Mouse (Mus musculus) spleen, adult 12 weeks (tissue): ENCODE results near the gene Snx27.

Source experiments
- DNase-seq: peaks from one replicate; pipeline ENCODE4 v3.0.0; 2022; ENCODE audit warnings: low spot score

Snx27 gene

DNA sequence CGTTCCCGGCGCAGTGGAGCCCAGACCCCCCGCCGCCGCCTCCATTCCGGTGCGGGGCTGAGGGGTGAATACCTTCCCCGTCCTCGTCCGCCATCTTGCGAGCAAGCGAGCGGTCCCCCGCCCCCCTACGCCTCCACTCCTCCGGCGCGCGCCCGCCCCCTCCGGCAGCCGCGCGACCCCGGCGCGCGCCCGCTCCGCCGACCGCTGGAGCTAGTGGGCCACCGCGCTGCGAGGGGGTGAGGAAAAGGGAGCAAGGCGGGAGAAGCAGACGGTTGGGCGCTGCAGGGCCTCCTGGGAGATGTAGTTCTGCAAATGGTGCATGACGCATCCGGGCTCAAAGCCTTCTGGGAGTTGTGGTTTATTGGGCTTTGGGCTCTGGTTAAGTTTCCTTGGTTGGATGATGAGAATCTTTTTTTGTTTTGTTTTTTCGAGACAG, at the start of gene Snx27:
TSS of gene Snx27 (minus strand) at position 261 of the 436 bp plus-strand sequence.
- DNase-seq, result peak; percentile 67

DNA sequence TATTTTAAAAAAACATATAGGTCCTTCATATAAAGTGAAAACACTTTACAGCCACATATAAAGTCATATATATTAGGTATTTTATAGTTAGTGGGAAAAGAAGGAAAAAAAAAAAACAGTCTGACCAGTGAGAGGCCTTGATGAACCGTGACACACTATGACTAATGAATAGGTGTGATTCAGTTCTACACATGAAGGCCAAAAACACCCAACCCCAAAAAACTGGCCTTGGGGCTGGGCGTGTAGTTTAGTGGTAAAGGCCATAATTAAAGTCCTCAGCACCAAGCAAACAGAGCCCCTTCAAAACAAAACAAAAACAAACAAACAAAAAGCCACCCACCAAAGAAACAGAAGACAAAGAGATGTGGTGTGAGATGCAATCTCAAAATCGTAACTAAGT, 47.4 kb upstream of the Snx27 start:
- no peak for DNase-seq

DNA sequence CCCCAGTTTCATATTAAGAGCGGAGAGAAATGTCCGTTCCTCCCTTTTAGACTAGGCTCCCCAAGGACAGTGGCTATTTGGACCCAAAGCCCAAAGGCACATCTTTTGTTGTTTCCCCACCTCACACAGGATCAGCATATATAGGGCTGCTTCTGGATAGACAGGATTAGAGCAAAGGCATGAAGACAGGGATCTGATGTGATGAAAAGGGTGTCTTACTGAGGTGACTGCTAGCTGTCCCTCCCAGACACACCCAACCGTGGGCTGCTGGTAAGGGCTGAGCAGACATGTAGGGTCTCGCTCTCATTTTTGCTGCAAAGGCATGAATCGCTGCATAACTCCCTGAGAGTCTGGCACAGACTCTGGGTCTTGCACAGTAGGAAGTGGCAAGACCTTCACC, 46.2 kb upstream of the Snx27 start:
- DNase-seq, result no peak

DNA sequence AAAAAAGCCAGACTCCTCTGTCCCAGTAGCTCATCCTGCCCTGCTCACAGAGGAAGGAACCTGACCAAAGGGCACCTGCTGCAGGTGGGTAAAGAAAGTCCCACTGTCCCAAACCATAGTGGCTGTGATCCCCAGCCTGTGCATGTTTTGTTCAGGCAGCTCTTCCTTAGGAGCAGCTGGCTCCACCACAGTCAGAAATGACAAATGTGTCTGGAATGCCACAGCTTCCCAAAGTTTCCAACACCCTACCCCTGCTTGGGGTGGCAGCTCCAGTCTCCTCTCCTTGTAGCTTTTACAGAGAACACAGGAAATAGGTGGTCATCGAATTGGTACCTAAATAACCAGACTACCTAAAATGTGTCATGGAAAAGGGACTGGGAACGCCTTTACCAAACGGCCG, 41.8 kb upstream of the Snx27 start:
- DNase-seq, result no peak

DNA sequence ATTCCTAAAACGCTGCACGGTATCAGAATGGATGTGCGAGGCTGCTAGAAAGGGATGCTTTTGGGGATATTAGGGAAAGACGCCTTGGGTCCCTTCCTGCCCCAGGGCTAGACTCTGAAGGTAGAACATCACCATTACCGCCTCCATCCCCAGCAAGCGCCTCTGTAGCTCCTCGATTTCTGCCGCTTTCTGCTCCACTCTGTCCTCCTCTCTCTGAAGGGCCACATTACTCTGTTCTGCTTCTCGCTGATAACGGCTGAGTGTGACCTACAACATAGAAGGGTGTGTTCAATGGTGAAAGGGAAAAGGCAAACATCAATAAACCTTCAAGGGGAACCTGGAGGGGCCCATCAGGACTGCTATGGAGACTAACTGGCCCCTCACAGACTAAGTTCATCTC, 40.0 kb upstream of the Snx27 start:
- DNase-seq, result no peak

DNA sequence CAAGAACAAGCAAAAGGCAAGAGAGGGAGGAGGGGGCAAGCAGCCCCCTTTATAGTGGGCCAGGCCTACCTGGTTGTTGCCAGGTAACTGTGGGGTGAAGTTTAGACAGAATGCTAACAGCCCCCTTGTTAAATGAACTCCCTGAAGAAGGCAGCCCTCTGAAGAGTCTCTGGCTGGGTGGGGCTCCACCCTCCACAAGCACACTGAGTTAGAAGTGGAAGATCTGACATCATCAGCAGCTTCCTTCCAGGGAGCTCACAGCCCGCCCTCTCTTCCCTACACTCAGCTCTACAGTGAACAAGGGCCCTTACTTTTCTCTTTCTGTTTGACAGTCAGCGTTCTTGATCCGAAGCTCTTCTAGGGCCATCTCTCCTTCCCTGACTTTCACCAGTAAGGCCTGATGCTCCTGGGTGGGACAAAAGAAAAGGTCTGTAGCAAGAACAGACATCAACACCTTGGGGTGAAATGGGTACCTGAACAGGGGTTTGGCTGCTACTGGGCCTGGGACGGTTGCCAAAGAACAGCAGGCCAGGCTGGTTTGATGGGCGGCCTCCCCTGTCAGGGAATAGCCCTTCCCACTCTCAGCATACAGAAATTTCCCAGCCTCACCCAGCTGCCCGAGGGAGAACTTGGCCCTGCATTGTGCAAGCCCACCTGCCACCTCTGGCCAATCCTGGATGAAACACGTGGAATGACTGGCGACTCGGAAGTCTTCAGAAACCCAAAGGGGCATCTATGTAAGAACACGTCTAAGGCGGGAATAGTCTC, 39.4 kb upstream of the Snx27 start:
- DNase-seq, result no peak

DNA sequence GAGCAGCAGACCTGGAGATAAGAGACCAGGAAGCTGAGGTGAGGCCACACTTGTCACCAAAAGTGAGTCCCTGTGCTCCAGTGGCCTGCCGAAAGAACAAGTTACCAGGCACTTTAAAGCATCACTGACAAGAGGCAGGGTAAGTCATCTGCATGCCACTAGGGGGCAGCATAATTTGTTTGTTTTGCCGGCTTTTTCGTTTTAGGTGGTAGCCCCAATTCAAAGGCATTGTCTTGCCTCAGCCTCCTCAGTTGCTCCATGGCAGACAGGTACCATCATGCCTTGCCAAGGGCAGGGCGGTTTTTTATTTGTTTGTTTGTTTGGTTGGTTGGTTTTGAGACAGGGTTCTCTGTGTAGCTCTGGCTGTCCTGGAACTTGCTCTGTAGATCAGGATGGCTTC, 34.2 kb upstream of the Snx27 start:
- peak; percentile 41 for DNase-seq

DNA sequence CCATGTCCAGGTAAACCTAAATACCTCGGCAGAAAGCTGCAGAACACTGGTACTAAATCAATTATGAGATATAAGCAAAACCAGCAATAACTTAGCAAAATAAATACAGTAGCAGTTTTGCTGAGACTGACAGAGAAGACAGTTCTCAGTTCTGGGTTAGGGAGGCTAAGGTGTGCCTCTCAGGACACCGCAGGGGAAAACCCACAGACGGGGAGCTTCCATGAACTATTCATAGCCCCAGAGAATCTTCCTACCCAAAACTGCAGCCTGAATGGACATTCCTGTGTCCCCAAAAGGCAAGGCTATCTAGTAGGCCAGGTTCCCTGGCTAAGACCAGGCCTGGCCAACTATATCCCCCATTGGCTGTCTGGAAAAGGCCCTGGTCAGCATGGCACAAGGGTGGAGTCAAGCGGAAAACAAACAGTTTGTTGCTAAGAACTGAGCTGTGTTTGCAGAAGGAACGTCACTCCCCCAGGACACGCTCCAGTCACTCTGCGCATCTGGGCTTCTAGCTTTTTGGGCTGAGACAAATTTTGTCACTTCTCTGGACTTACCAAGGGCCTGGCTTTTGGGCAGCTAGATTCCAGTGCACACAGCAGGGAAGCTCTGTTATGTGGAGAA, 30.9 kb upstream of the Snx27 start:
- no peak for DNase-seq

DNA sequence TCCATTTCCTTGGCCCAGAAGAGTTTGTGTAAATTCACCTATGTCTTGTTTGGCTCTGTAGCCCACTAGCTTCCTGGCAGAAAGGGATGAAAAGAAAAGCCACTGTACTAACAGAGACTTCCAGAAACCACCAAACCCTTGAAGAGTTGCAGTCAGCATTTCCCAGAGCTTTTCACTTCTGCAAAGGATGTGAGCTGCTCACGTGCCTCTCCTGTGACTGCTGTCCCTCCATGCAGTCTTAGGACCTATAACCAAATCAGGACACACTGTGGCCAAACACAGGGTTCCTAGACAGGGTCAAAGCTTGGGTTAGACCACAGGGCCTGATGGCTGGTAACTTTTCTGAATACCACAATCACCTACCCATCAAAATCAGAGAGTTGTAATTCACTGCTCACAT, 29.8 kb upstream of the Snx27 start:
- no peak for DNase-seq

DNA sequence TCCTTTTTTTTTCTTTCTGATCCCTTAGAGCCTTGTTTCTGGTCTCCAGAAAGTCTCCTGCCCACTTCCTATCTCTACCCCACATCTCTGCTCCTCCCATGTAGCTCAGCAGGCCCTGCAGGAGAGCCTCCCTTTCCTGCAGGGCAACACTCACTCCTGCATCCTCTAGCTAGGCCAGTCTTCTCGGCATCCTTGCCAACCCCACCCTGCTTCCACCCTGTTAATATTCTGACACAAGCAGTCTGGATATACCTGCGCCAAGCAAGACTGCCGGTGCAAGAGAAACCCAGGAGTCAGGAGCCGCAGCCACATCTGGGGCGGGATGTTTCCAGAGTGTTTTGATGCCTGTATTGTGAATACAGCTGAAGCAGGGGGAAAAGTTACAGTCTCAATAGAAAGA, 29.3 kb upstream of the Snx27 start:
- DNase-seq, result no peak

DNA sequence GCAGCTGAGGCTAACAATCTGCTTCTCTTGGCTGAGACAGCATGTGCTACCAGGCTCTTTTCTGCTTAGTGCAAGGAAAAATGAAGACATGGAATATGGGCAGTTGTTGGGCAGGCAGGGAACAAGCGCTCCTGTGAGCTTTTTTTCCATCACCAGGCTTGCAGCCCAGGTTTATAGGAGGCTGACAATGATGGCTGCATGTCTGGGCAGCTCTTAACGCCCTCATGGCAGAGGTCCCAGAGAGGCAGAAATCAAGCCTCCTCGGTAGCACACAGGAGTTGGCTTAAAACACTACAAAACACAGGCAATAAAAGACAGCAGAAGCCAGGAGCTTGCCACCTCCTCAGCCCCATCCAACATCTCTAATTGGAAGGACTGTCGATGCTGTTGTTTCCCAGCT, 28.8 kb upstream of the Snx27 start:
- DNase-seq, result no peak

DNA sequence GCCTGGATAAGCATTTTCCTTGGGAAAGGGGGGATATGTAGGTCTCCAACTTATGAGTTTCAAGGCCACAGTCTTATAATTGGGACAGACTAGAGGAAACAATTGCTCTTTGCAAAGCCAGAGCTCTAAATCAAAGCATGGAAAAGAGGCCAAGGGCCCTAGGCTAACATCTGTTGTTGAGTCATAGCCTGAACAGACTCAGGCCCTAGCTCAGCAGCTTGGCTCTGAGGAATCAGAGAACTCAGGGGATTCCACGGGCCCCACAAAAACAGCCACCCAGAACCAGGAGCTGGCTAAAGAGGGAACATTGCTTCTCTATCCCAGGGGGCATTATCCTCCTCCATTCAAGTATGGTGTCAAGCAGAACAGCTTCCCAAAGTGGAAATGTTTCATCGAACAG, 28.1 kb upstream of the Snx27 start:
- no peak for DNase-seq

DNA sequence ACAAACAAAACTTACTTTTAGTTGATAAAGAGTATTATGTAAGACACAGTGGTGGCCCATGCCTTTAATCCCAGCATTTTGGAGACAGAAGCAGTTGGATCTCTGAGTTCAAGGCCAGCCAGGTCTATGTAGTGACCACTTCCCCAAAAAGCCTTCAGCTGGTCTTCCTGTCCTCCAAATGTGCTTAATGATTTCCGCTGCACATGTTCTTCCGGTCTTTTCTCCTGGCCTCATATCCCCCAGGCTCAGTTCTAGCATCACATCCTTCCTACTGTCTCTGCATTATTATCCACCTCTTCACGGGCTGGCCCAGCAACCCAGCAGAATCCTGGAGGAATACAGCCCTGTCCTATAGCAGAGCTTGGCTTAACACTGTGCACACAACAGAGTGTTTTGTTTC, 27.1 kb upstream of the Snx27 start:
- DNase-seq, result no peak

DNA sequence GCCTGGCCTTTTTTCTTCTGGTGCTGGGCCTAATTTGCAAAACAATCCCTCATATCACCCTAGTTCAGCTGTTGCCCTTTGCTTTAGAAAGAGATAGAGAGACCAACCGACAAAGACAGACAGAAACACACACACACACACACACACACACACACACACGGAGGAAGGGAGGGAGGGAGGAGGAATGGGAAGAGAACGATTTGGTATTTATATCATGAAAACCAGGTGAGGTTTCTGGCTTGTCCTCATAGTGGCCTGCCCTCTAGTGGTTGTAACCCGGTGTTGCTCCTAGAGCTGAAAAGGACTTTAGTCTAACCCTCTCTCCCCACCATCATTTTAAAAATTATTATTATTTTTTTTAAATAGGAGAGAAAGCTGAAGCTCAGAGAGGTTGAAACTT, 19.4 kb upstream of the Snx27 start:
- no peak for DNase-seq

DNA sequence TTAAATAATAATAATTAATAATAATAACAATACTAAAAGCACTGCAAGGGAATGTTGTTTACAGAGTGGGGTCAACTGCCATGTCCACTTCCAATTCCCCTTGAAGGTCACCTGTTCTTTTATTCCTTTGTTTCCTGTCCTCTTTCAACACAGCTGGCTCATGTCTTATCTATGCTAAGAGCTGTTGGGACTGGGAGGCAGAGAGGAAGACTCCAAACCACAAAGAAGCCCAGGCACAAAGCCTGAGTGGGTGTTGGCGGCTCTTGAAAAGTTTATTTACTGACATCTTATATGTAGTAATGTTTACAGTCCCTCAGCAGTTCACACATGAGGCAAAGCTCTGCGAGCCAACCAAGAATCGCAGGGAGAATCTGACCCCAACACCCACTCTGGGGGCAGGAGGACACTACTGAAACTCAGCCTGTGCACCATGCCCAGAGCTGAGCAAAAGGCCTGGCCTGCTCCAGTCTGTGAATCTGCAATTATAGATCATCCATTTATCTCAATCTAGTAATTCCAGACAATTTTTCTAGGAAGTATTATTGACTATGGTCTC, 14.8 kb upstream of the Snx27 start:
- DNase-seq, result no peak

DNA sequence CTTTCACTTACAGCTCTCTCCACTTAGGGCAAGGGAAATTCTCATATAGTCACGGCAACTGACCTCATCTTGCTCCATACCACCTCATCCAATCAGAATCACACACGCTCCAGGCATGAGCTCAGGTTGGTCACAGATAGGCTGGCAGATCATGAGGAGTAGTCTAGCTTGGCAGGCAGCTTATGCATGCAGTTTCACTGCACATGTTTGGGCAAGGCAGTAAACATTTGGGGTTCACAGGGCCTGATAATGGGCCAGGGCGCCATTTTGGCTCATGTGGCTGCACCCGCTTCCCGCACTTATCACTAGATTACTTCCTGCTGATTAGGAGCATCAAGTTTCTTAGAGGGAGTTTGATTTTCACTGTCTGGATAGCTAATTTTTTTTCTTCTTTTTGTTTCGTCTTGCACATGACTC, 13.4 kb upstream of the Snx27 start:
- DNase-seq, result no peak

DNA sequence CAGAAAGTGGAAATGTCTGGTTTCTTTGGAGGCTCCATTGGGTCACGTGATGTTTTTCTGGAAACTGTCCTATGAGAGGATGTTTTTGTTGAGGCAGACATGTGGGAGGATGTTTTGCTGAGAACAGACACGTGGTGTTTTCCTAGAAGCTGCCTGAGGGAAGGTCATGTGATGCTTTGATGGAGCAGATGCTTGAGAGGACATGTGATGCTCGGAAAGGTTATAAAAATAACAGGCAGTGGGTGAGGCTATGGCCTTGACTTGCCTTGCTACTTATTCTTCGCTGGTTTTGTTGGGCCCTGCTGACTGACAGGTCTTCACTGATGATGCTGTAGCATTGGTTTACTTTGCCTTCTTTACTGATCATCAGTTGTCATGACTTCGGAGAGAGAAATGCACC, 8.6 kb upstream of the Snx27 start:
- no peak for DNase-seq

DNA sequence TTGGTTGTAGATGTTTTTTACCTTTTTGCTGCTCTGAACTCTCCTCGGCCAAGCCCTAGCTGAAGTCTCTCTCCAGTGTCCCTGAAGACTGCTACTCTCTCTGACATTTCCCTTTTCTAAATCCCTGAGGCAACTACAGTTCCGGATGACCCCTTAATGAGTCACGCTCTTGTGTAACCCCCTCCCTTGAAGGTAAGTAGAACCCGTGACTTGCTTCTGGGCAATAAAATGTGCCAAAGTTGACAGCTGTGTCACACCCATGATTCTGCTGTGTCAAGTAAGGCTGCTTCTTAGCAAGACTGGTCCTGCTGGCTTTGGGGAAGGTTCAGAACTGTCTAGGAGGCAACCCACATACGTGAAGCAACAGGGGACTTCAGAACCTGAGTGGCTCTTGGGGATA, 5.4 kb upstream of the Snx27 start:
- no peak for DNase-seq

DNA sequence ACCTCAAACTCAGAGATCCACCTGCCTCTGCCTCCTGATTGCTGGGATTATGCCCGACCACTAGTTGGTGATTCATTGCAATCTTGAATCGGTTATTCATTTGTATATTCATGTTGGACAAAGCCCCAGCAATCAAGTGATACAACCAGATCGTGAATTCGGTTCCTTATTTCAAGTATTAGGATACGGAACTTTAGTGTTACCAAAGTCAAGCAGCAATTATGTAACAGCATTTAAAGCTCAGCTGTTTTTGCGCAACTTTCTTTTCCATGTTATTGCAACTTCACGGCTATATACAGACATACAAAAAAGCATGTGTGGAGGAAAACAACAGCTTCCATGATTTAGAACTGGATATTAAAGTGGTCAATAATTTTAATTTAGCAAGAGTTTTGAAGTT, 428 bp upstream of the Snx27 start:
- no peak for DNase-seq

DNA sequence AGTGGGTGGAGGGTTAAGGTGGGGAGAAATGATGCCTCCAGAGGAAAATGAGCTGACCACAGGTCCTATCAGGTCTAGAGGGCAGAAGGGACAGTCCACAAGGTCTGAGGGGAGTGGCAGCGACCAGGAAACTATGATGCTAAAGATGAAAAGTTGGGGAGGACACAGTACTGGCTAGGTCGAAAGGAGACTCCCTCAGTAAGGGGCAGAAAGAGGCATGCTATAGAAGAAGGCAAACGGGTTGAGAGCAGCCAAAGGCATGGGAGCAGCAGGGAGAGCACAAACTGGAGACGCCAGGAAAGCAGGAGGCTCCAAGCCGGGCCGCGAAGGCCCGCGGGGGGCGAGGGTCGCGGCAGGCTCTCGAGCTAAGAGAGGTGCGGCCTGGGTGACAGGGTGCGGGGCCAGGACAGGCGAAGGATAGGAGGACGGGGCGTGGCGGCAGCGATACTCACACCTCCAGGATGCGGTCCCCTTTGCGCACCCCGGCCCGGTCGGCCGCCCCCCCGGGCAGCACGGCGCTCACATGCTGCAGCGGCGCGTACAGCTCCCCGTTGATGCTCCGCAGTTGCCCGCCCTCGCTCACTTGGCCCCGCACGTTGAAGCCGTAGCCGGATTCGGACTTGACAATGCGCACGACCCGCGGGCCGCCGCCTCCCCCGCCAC, 592 bp downstream of the Snx27 start:
- no peak for DNase-seq

DNA sequence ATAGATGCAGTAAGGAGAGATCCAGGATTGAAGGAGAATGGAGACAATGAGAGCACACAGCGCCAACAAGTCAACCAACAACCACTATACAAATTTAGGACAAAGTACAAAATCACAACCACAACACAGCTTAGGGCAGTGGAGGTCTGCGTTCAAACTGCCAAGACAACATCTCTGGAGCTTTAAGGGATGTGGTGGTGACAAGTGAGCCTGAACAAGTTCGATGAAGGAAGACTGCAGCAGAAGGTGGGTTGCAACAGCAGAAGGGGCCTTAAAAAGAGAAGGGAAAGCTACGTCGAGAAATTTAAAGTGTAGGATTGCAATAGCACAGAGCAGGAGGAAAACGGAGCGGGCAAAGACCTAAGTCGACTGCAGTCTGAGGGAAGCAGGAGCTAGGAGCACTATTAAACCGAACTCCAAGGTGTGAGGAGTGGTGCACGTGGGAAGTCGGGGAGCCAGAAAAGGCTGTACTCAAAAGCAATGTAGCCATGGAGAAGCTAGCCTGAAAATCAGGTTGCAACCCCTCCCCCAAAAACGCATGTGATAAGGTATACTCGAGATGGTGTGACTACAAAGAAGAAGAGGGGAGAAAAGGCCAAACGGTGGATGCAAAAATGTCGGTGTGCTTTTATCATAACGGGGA, 1.3 kb downstream of the Snx27 start:
- no peak for DNase-seq

DNA sequence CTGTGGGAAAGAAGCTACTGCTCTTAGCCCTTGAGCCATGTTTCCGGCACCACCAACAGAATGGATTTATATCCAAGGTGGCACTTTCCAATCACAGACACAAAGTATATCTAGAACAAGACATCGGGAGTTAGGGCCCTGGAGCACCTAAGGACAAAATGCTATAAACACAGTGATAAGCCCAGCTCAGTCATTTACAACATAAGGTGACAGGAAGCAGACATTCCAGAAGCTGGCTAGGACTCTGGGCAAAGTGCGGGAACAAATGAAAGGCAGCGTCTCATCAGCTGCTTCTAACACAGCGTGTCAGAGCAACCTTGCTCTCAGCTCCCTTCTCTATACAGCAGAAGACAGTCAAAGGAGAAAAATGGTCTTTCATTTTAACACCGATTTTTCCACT, 8.0 kb downstream of the Snx27 start:
- DNase-seq, result no peak

DNA sequence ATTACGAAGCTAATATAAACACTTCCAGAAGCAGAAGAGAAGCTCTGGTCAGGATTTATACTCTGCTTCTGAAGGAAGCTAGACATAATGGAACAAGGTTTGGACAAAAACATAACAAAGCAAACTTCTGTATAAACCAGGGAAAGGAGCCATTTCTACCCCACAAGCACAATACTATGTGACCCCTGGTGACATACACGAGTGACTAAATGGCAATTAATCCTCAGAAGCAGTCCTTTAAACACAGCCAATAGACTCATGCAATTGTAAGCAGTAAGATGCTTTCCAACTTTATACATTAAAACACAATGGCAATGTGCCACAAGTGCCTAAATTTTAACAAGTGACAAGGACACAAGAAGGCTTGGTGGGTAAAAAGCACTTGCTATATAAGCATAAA, 15.3 kb downstream of the Snx27 start:
- no peak for DNase-seq
